Mouse (Mus musculus) small intestine, adult 2 months (tissue): ENCODE measurements around the gene Taar1. TPM values are rescaled to one million over a fixed set of nuclear protein-coding genes. Genes with fewer than 3 reads are reported as not detected.

Source experiments
- H3K27ac ChIP-seq: fragments of 200-500 bp; 2 replicates; pipeline ENCODE4 v1.5.1; 2012; ENCODE audit warnings: low read depth, low read length, control low read depth, inconsistent platforms; ENCODE audit not compliant: insufficient read depth
- H3K27me3 ChIP-seq: fragments of 200-500 bp; 2 replicates; pipeline ENCODE4 v1.6.1; 2012; ENCODE audit warnings: mild to moderate bottlenecking, moderate library complexity, low read length, inconsistent platforms; ENCODE audit not compliant: control insufficient read depth, insufficient read depth
- H3K36me3 ChIP-seq: fragments of 200-500 bp; 2 replicates; pipeline ENCODE4 v1.6.1; 2012; ENCODE audit warnings: mild to moderate bottlenecking, low read length, control low read depth, inconsistent platforms; ENCODE audit not compliant: control insufficient read depth, insufficient read depth
- H3K4me1 ChIP-seq: fragments of 200-500 bp; 2 replicates; pipeline ENCODE4 v1.6.1; 2012; ENCODE audit warnings: low read length, inconsistent platforms, mixed read lengths; ENCODE audit not compliant: control insufficient read depth, insufficient read depth, insufficient read length
- H3K4me3 ChIP-seq: fragments of 200-500 bp; 2 replicates; pipeline ENCODE4 v1.5.1; 2012; ENCODE audit warnings: low read depth, mild to moderate bottlenecking, control low read depth, inconsistent platforms, low read length, moderate library complexity
- CTCF ChIP-seq: fragments of 200-500 bp; IDR thresholded peaks from 2 replicates; pipeline ENCODE4 v1.5.1; 2012; ENCODE audit warnings: low read depth, mild to moderate bottlenecking, control low read depth, inconsistent platforms, low read length, moderate library complexity, mixed read lengths; ENCODE audit not compliant: insufficient replicate concordance, insufficient read length; ENCODE audit errors: extremely low read depth
- POLR2A ChIP-seq: fragments of 200-500 bp; IDR thresholded peaks from 2 replicates; pipeline ENCODE4 v1.6.1; 2012; ENCODE audit warnings: low read depth, mild to moderate bottlenecking, control low read depth, inconsistent platforms, low read length, moderate library complexity
- WGBS: fragments of 180-500 bp; shearing (Covaris S2); methylation state at CpG from one replicate; pipeline ENCODE4 v1.1.7; 2018; 5-methylcytosine and 5-hydroxymethylcytosine counted together
- polyA plus RNA-seq: library from polyadenylated mRNA; depleted of rRNA; stranded (reverse); fragments of >200 nt; gene quantifications from 2 replicates; pipeline ENCODE4 v1.2.3, GENCODE M21; 2012; rRNA removed

Gene Taar1
- not detected in 2 replicates for polyA plus RNA-seq

- Histone ChIP-seq H3K4me1 (no peaks in the 10 kb centered on the region), H3K4me3 (no peak within 1 kb of the TSS), H3K27me3 (no peaks in the 10 kb centered on the region), H3K36me3 (no peaks in the 10 kb centered on the region), H3K27ac (no peak within 1 kb of the TSS)
- TF ChIP-seq POLR2A (no peak), CTCF (no peak)
- 84% methylated on average over 4 of the region's 4 CpGs for WGBS
Measured at GRCm38 (mm10) chr10:23920056-23920455, at the start of gene Taar1. Taar1 (plus strand) TSS chr10:23920356.

- Histone ChIP-seq H3K27ac (no peak overlapping the region), H3K4me1 (no peaks in the 10 kb centered on the region), H3K27me3 (no peaks in the 10 kb centered on the region), H3K4me3 (no peak overlapping the region), H3K36me3 (no peaks in the 10 kb centered on the region)
- TF ChIP-seq CTCF (peak; percentile 43; the same call in 1 of the 2 replicates), POLR2A (no peak)
- WGBS = 85% methylated on average over 6 of the region's 6 CpGs
Measured at GRCm38 (mm10) chr10:23880695-23881094, 39.5 kb upstream of the Taar1 start.

- H3K4me3 ChIP-seq = no peak overlapping the region
- H3K36me3 ChIP-seq = no peaks in the 10 kb centered on the region
- 49% methylated on average over 1 of the region's 1 CpGs for whole genome bisulfite sequencing
- TF ChIP-seq POLR2A (no peak), CTCF (no peak)
- peaks cover 7% of the 10 kb centered on the region; the same call in 1 of the 2 replicates for H3K4me1 ChIP-seq
- H3K27me3 ChIP-seq = no peaks in the 10 kb centered on the region
- H3K27ac ChIP-seq = no peak overlapping the region
Measured at GRCm38 (mm10) chr10:23884910-23885309, 35.2 kb upstream of the Taar1 start.

- TF ChIP-seq POLR2A = no peak
- 79% methylated on average over 3 of the region's 3 CpGs for WGBS
Measured at GRCm38 (mm10) chr10:23886060-23886459, 34.1 kb upstream of the Taar1 start.

GRCm38 (mm10) chr10:23892987-23893386, 27.2 kb upstream of the Taar1 start:
- TF ChIP-seq CTCF = no peak
- no peak overlapping the region for H3K27ac ChIP-seq
- no peaks in the 10 kb centered on the region for H3K27me3 ChIP-seq
- H3K4me1 ChIP-seq = peaks cover 20% of the 10 kb centered on the region; the same call in 1 of the 2 replicates
- no peak overlapping the region for H3K4me3 ChIP-seq
- H3K36me3 ChIP-seq = no peaks in the 10 kb centered on the region
- 92% methylated on average over 1 of the region's 1 CpGs for WGBS

More at GRCm38 (mm10) chr10:23886060-23886459, 34.1 kb upstream of the Taar1 start:
- Histone ChIP-seq H3K36me3 (no peaks in the 10 kb centered on the region), H3K27ac (no peak overlapping the region), H3K4me1 (peaks cover 14% of the 10 kb centered on the region; the same call in 1 of the 2 replicates), H3K4me3 (no peak overlapping the region), H3K27me3 (no peaks in the 10 kb centered on the region)

GRCm38 (mm10) chr10:23894601-23895349, 25.4 kb upstream of the Taar1 start, which contains the start of gene Vnn1:
Vnn1 (plus strand) TSS chr10:23894688.
- 13% methylated on average over 21 of the region's 21 CpGs for WGBS
- Histone ChIP-seq H3K4me3 (peak within 1 kb of the TSS; percentile 57), H3K36me3 (peaks cover 4% of the 10 kb centered on the region; the same call in 1 of the 2 replicates), H3K27me3 (no peaks in the 10 kb centered on the region), H3K4me1 (peaks cover 16% of the 10 kb centered on the region; the same call in 1 of the 2 replicates), H3K27ac (peak within 1 kb of the TSS; percentile 60)
- TF ChIP-seq CTCF (no peak), POLR2A (no peak)

- 42% methylated on average over 7 of the region's 7 CpGs for WGBS
- Histone ChIP-seq H3K4me3 (no peak overlapping the region), H3K27me3 (no peaks in the 10 kb centered on the region), H3K27ac (no peak overlapping the region), H3K36me3 (peaks cover 4% of the 10 kb centered on the region; the same call in 1 of the 2 replicates), H3K4me1 (peaks cover 14% of the 10 kb centered on the region; the same call in 1 of the 2 replicates)
- TF ChIP-seq POLR2A (no peak), CTCF (no peak)
Measured at GRCm38 (mm10) chr10:23895376-23895775, 24.8 kb upstream of the Taar1 start.

- no peak for TF ChIP-seq CTCF
- no peak for TF ChIP-seq POLR2A
- WGBS = 92% methylated on average over 3 of the region's 3 CpGs
- Histone ChIP-seq H3K4me1 (no peaks in the 10 kb centered on the region), H3K4me3 (no peak overlapping the region), H3K36me3 (peaks cover 8% of the 10 kb centered on the region), H3K27me3 (no peaks in the 10 kb centered on the region), H3K27ac (no peak overlapping the region)
Measured at GRCm38 (mm10) chr10:23901119-23901518, 19.0 kb upstream of the Taar1 start.
